Mouse (Mus musculus): ENCODE data around the gene Stk11.

DNA sequence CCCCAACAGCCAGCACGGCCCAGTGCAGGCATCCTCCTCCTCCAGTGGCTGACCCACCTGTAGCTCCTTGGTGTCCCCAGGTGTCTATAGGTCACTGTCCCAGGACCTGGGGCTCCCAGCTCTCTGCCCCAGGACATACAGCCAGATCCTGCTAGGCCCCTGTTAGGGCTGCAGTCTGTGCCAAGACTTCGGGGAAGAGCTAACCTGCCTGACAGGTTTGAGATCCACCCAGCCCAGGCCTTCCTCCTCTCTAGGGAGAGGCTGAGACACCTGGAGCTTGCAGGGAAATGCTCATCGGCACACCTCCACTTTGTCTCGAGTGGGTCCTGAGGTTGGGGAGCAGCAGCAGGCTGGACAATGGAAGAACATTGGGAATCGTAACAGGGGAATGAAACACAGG is 9.7 kb upstream of the Stk11 start:
- TF ChIP-seq USF2 (conservative IDR thresholded peaks at IDR 0.05; ENCODE audit: low read depth, low read length) = no peak
- TF ChIP-seq MAX (IDR thresholded peaks at IDR 0.05; ENCODE audit: low read length) = no peak
- no peak for TF ChIP-seq EP300 (IDR thresholded peaks at IDR 0.05; ENCODE audit: low read length)
- TF ChIP-seq E2F4 (IDR thresholded peaks at IDR 0.05; ENCODE audit: insufficient replicate concordance, low read depth, low read length) = no peak
- no peak for TF ChIP-seq CTCF (conservative IDR thresholded peaks at IDR 0.05 in 1 of 2, IDR thresholded peaks at IDR 0.05 in 1 of 2; ENCODE audit: low read depth in 2 of 2, low read length in 2 of 2)
- no peak for TF ChIP-seq ZKSCAN1 (IDR thresholded peaks at IDR 0.05; ENCODE audit: borderline replicate concordance, low read depth, low read length)
- TF ChIP-seq ETS1 (conservative IDR thresholded peaks at IDR 0.05; ENCODE audit: low read depth, low read length) = no peak
- no peak for TF ChIP-seq ZMIZ1 (IDR thresholded peaks at IDR 0.05; ENCODE audit: low read depth, low read length)
- no peak for TF ChIP-seq ZNF384 (IDR thresholded peaks at IDR 0.05; ENCODE audit: low read depth, low read length)
- TF ChIP-seq MAFK (IDR thresholded peaks at IDR 0.05; ENCODE audit: insufficient replicate concordance, low read length) = no peak
- TF ChIP-seq KAT2A (IDR thresholded peaks at IDR 0.05; ENCODE audit: insufficient replicate concordance, low read length) = no peak
- no peak for TF ChIP-seq ZC3H11A (IDR thresholded peaks at IDR 0.05; ENCODE audit: low read depth, low read length)

Data from CH12.LX (cell line).